Mouse (Mus musculus): ENCODE results near the gene Col19a1. TPM values are rescaled to one million over a fixed set of nuclear protein-coding genes. Genes with fewer than 3 reads are reported as not detected.
A peak's percentile ranks its signal among the peaks of the same experiment; 100 is the strongest.

The Col19a1 gene
- polyA plus RNA-seq, 1 experiment = 0.01 TPM

GRCm38 (mm10) chr1:24310847-24311246, 276.4 kb downstream of the Col19a1 start:
- peak; percentile 58 for DNase-seq (ENCODE audit: low read depth)

- no peak for DNase-seq (ENCODE audit: low read depth)
Observed at GRCm38 (mm10) chr1:24310193-24310592, 277.1 kb downstream of the Col19a1 start.

GRCm38 (mm10) chr1:24303077-24303476, 284.2 kb downstream of the Col19a1 start:
- DNase-seq (ENCODE audit: low read depth) = no peak

GRCm38 (mm10) chr1:24302674-24303073, 284.6 kb downstream of the Col19a1 start:
- no peak for DNase-seq (ENCODE audit: low read depth)

GRCm38 (mm10) chr1:24300700-24301099, 286.6 kb downstream of the Col19a1 start:
- no peak for DNase-seq (ENCODE audit: low read depth)

- DNase-seq (ENCODE audit: low read depth) = no peak
Observed at GRCm38 (mm10) chr1:24294979-24295942, 292.0 kb downstream of the Col19a1 start.

GRCm38 (mm10) chr1:24292515-24292914, 294.8 kb downstream of the Col19a1 start:
- no peak for DNase-seq (ENCODE audit: low read depth)

- no peak for DNase-seq (ENCODE audit: low read depth)
Observed at GRCm38 (mm10) chr1:24286360-24286759, 300.9 kb downstream of the Col19a1 start.

- no peak for DNase-seq (ENCODE audit: low read depth)
Observed at GRCm38 (mm10) chr1:24267022-24267421, 320.2 kb downstream of the Col19a1 start.

- no peak for DNase-seq (ENCODE audit: low read depth)
Observed at GRCm38 (mm10) chr1:24261181-24261580, 326.1 kb downstream of the Col19a1 start.

- no peak for DNase-seq (ENCODE audit: low read depth)
Observed at GRCm38 (mm10) chr1:24259419-24259818, 327.9 kb downstream of the Col19a1 start.

GRCm38 (mm10) chr1:24257961-24258360, 329.3 kb downstream of the Col19a1 start:
- no peak for DNase-seq (ENCODE audit: low read depth)

- DNase-seq (ENCODE audit: low read depth) = no peak
Observed at GRCm38 (mm10) chr1:24249105-24249664, 338.1 kb downstream of the Col19a1 start.

GRCm38 (mm10) chr1:24248294-24249104, 338.8 kb downstream of the Col19a1 start:
- no peak for DNase-seq (ENCODE audit: low read depth)

- no peak for DNase-seq (ENCODE audit: low read depth)
Observed at GRCm38 (mm10) chr1:24245700-24246375, 341.4 kb downstream of the Col19a1 start.

- no peak for DNase-seq (ENCODE audit: low read depth)
Observed at GRCm38 (mm10) chr1:24244931-24245330, 342.3 kb downstream of the Col19a1 start.

GRCm38 (mm10) chr1:24240039-24240691, 347.1 kb downstream of the Col19a1 start:
- DNase-seq (ENCODE audit: low read depth) = no peak

GRCm38 (mm10) chr1:24236330-24236729, 350.9 kb downstream of the Col19a1 start:
- DNase-seq (ENCODE audit: low read depth) = no peak

- DNase-seq (ENCODE audit: low read depth) = no peak
Observed at GRCm38 (mm10) chr1:24231504-24232270, 355.6 kb downstream of the Col19a1 start.

GRCm38 (mm10) chr1:24230428-24230827, 356.8 kb downstream of the Col19a1 start:
- no peak for DNase-seq (ENCODE audit: low read depth)

Measured in gonadal fat pad, adult 2 months (tissue).